Mouse (Mus musculus): Measurements from ENCODE around the gene Gm29609. TPM values are rescaled to one million over a fixed set of nuclear protein-coding genes. Genes with fewer than 3 reads are reported as not detected.

The Gm29609 gene
- total and polyA plus RNA-seq, 3 experiments, result 0.57 to 2.7 (median 1.2) TPM

GRCm38 (mm10) chr5:31195671-31196070 is 16.0 kb upstream of the Gm29609 start:
- TF ChIP-seq CHD2 (IDR thresholded peaks at IDR 0.05; ENCODE audit: low read length) (no peak), NELFE (IDR thresholded peaks at IDR 0.05; ENCODE audit: low read depth, low read length) (no peak), RAD21 (IDR thresholded peaks at IDR 0.05; ENCODE audit: low read depth, low read length) (no peak), POLR2A (IDR thresholded peaks at IDR 0.05; ENCODE audit: low read depth, low read length) (no peak), PAX5 (IDR thresholded peaks at IDR 0.05; ENCODE audit: low read length) (no peak), POLR2AphosphoS2 (IDR thresholded peaks at IDR 0.05; ENCODE audit: low read depth, low read length) (no peak), UBTF (IDR thresholded peaks at IDR 0.05; ENCODE audit: low read depth, low read length) (no peak), BHLHE40 (IDR thresholded peaks at IDR 0.05; ENCODE audit: low read depth, low read length) (no peak), ELF1 (IDR thresholded peaks at IDR 0.05; ENCODE audit: low read depth, low read length) (no peak), HCFC1 (IDR thresholded peaks at IDR 0.05; ENCODE audit: low read depth, low read length) (no peak), TCF12 (IDR thresholded peaks at IDR 0.05; ENCODE audit: low read depth, low read length) (no peak), CTCF (conservative IDR thresholded peaks at IDR 0.05 in 1 of 2, IDR thresholded peaks at IDR 0.05 in 1 of 2; ENCODE audit: low read depth in 2 of 2, low read length in 2 of 2) (no peak), ZC3H11A (IDR thresholded peaks at IDR 0.05; ENCODE audit: low read depth, low read length) (no peak), TBP (conservative IDR thresholded peaks at IDR 0.05; ENCODE audit: low read depth, low read length) (no peak)
- no peak for DNase-seq (ENCODE audit: extremely low read depth)
- no peak overlapping the region for H3K9ac ChIP-seq (ENCODE audit: insufficient read depth, low read depth)
- no peak overlapping the region for H3K4me3 ChIP-seq (replicated peaks in 1 of 3; ENCODE audit: low read depth in 2 of 3, low read length in 2 of 3, poor library complexity in 1 of 3)
- H3K27ac ChIP-seq (ENCODE audit: insufficient read depth, low read depth), result no peak overlapping the region
- peaks cover 32% of the 10 kb centered on the region for H3K79me2 ChIP-seq (replicated peaks; ENCODE audit: control insufficient read depth, extremely low read depth, insufficient read depth, poor library complexity, severe bottlenecking)
- H3K4me2 ChIP-seq (ENCODE audit: insufficient read depth, low read depth, poor library complexity, severe bottlenecking), result no peak overlapping the region
- H3K27me3 ChIP-seq (replicated peaks), result no peaks in the 10 kb centered on the region
- H3K9me3 ChIP-seq (replicated peaks; ENCODE audit: low read length), result no peaks in the 10 kb centered on the region
- peaks cover 8 to 38% of the 10 kb centered on the region in 2 experiments for H3K4me1 ChIP-seq (ENCODE audit: control insufficient read depth in 1 of 2, insufficient read depth in 2 of 2)
- in situ Hi-C loops (cut with MboI; ENCODE audit: low pct_ligation_motif_present, low pct_unique_long_range_greater_than_20kb, low sequenced_read_pairs) (no loop called here), dilution Hi-C loops (cut with MboI; ENCODE audit: extremely low pct_ligation_motif_present, extremely low pct_unique_long_range_greater_than_20kb, low sequenced_read_pairs) (no loop called here)
- peaks cover 62 to 72% of the 10 kb centered on the region in 2 experiments for H3K36me3 ChIP-seq (replicated peaks in 1 of 2; ENCODE audit: control insufficient read depth in 1 of 2, insufficient read depth in 1 of 2, low read length in 1 of 2)

- in situ Hi-C loops (cut with MboI; ENCODE audit: low pct_ligation_motif_present, low pct_unique_long_range_greater_than_20kb, low sequenced_read_pairs) (no loop called here), dilution Hi-C loops (cut with MboI; ENCODE audit: extremely low pct_ligation_motif_present, extremely low pct_unique_long_range_greater_than_20kb, low sequenced_read_pairs) (no loop called here)
- DNase-seq (ENCODE audit: extremely low read depth), result no peak
- Histone ChIP-seq H3K4me1 (ENCODE audit: control insufficient read depth in 1 of 2, insufficient read depth in 2 of 2) (peaks cover 2 to 30% of the 10 kb centered on the region in 2 experiments; a peak in 3 of 4 replicates), H3K27ac (ENCODE audit: insufficient read depth, low read depth) (no peak overlapping the region), H3K36me3 (replicated peaks in 1 of 2; ENCODE audit: control insufficient read depth in 1 of 2, insufficient read depth in 1 of 2, low read length in 1 of 2) (peaks cover 62 to 72% of the 10 kb centered on the region in 2 experiments), H3K9ac (ENCODE audit: insufficient read depth, low read depth) (peak overlapping the region; percentile 89), H3K9me3 (replicated peaks; ENCODE audit: low read length) (no peaks in the 10 kb centered on the region), H3K27me3 (replicated peaks) (no peaks in the 10 kb centered on the region), H3K79me2 (replicated peaks; ENCODE audit: control insufficient read depth, extremely low read depth, insufficient read depth, poor library complexity, severe bottlenecking) (peaks cover 27% of the 10 kb centered on the region), H3K4me2 (ENCODE audit: insufficient read depth, low read depth, poor library complexity, severe bottlenecking) (peak overlapping the region; percentile 84; the same call in 1 of the 2 replicates), H3K4me3 (replicated peaks in 1 of 3; ENCODE audit: low read depth in 2 of 3, low read length in 2 of 3, poor library complexity in 1 of 3) (peak overlapping the region; percentile 83 to 96 (median 88))
- no peak for TF ChIP-seq TBP (conservative IDR thresholded peaks at IDR 0.05; ENCODE audit: low read depth, low read length)
- TF ChIP-seq MAFK (IDR thresholded peaks at IDR 0.05; ENCODE audit: insufficient replicate concordance, low read length), result no peak
- TF ChIP-seq SIN3A (IDR thresholded peaks at IDR 0.05; ENCODE audit: low read length), result no peak
These were observed 15.1 kb upstream of the Gm29609 start for GRCm38 (mm10) chr5:31194486-31195485.
